Mouse (Mus musculus): ENCODE data around the gene Spock1. TPM values are rescaled to one million over a fixed set of nuclear protein-coding genes. Genes with fewer than 3 reads are reported as not detected.

The Spock1 gene
- polyA plus RNA-seq, 1 experiment, result 0.06 TPM

- DNase-seq, result no peak
- 92% methylated on average over 5 of the region's 5 CpGs for WGBS
- no peak for TF ChIP-seq POLR2A (IDR thresholded peaks at IDR 0.05; ENCODE audit: borderline replicate concordance, extremely low read depth, low read depth, low read length)
- no peak for TF ChIP-seq CTCF (IDR thresholded peaks at IDR 0.05; ENCODE audit: insufficient read depth, low read length)
- Histone ChIP-seq H3K4me3 (replicated peaks; ENCODE audit: extremely low read depth, low read depth, low read length) (no peak overlapping the region), H3K4me1 (ENCODE audit: control insufficient read depth, insufficient read depth, low read length) (no peaks in the 10 kb centered on the region)
Measured at GRCm38 (mm10) chr13:57761122-57761521, 147.0 kb downstream of the Spock1 start.

GRCm38 (mm10) chr13:57760618-57761017 lies 147.5 kb downstream of the Spock1 start:
- no peak overlapping the region for H3K4me3 ChIP-seq (replicated peaks; ENCODE audit: extremely low read depth, low read depth, low read length)
- TF ChIP-seq POLR2A (IDR thresholded peaks at IDR 0.05; ENCODE audit: borderline replicate concordance, extremely low read depth, low read depth, low read length) (no peak), CTCF (IDR thresholded peaks at IDR 0.05; ENCODE audit: insufficient read depth, low read length) (no peak)
- WGBS, result 73% methylated on average over 3 of the region's 3 CpGs
- no peak for DNase-seq
- no peaks in the 10 kb centered on the region for H3K4me1 ChIP-seq (ENCODE audit: control insufficient read depth, insufficient read depth, low read length)

- H3K4me1 ChIP-seq (ENCODE audit: control insufficient read depth, insufficient read depth, low read length), result no peaks in the 10 kb centered on the region
- no peak overlapping the region for H3K4me3 ChIP-seq (replicated peaks; ENCODE audit: extremely low read depth, low read depth, low read length)
- DNase-seq, result no peak
- TF ChIP-seq CTCF (IDR thresholded peaks at IDR 0.05; ENCODE audit: insufficient read depth, low read length), result no peak
- no peak for TF ChIP-seq POLR2A (IDR thresholded peaks at IDR 0.05; ENCODE audit: borderline replicate concordance, extremely low read depth, low read depth, low read length)
- WGBS, result 80% methylated on average over 3 of the region's 3 CpGs
Measured at GRCm38 (mm10) chr13:57756316-57756715, 151.8 kb downstream of the Spock1 start.

DNA sequence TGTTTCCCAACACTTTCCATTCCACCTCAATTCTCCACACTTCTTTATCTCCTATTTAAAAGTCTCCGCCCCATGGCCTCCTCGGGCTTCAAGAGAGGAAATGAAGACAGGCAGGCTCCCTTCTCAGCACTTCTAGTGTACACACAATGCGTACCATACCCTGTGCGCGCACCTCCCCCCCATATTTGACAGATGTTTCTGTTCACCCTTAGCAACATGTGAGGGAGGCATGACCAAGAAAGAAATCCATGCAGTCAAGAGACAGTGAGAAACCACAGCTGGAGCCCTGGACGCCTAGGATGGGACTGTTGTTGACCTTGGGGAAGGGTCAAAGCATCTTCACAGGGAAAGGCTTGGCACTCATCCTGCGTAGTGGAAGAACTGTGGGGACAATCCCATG lies 157.3 kb downstream of the Spock1 start:
- H3K4me3 ChIP-seq (replicated peaks; ENCODE audit: extremely low read depth, low read depth, low read length), result no peak overlapping the region
- DNase-seq, result no peak
- H3K4me1 ChIP-seq (ENCODE audit: control insufficient read depth, insufficient read depth, low read length), result no peaks in the 10 kb centered on the region
- 48% methylated on average over 7 of the region's 7 CpGs for WGBS
- TF ChIP-seq POLR2A (IDR thresholded peaks at IDR 0.05; ENCODE audit: borderline replicate concordance, extremely low read depth, low read depth, low read length) (no peak), CTCF (IDR thresholded peaks at IDR 0.05; ENCODE audit: insufficient read depth, low read length) (no peak)

- WGBS, result 68% methylated on average over 3 of the region's 3 CpGs
Measured at GRCm38 (mm10) chr13:57744667-57745066, 163.5 kb downstream of the Spock1 start.

GRCm38 (mm10) chr13:57741186-57741585 lies 166.9 kb downstream of the Spock1 start:
- H3K4me1 ChIP-seq (ENCODE audit: control insufficient read depth, insufficient read depth, low read length), result no peaks in the 10 kb centered on the region
- WGBS, result 83% methylated on average over 6 of the region's 6 CpGs
- no peak overlapping the region for H3K4me3 ChIP-seq (replicated peaks; ENCODE audit: extremely low read depth, low read depth, low read length)
- TF ChIP-seq POLR2A (IDR thresholded peaks at IDR 0.05; ENCODE audit: borderline replicate concordance, extremely low read depth, low read depth, low read length), result no peak
- TF ChIP-seq CTCF (IDR thresholded peaks at IDR 0.05; ENCODE audit: insufficient read depth, low read length), result no peak
- no peak for DNase-seq

More at GRCm38 (mm10) chr13:57744667-57745066, 163.5 kb downstream of the Spock1 start:
- no peak for TF ChIP-seq CTCF (IDR thresholded peaks at IDR 0.05; ENCODE audit: insufficient read depth, low read length)
- no peak for TF ChIP-seq POLR2A (IDR thresholded peaks at IDR 0.05; ENCODE audit: borderline replicate concordance, extremely low read depth, low read depth, low read length)
- Histone ChIP-seq H3K4me1 (ENCODE audit: control insufficient read depth, insufficient read depth, low read length) (no peaks in the 10 kb centered on the region), H3K4me3 (replicated peaks; ENCODE audit: extremely low read depth, low read depth, low read length) (no peak overlapping the region)
- no peak for DNase-seq

DNA sequence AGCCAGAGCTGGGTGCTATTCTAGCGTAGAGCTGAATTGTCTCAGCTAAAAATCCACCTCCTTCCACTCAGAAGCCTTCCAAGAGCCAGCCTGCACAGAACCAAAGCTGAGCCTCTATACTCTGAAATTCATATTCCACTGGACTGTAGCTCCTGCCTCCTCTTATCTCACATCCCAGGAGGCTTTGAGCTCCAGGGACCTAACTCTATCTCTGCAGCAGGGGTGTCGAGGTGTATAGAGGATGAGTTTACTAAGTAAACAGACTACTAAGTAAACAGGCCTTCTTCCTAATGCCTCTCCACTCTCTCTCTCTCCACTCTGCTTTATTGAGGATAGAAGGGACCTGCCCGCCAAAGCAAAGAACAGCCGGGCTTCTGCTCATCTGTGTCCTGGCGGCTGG lies 167.7 kb downstream of the Spock1 start:
- no peak overlapping the region for H3K4me3 ChIP-seq (replicated peaks; ENCODE audit: extremely low read depth, low read depth, low read length)
- WGBS, result 51% methylated on average over 5 of the region's 5 CpGs
- TF ChIP-seq CTCF (IDR thresholded peaks at IDR 0.05; ENCODE audit: insufficient read depth, low read length) (no peak), POLR2A (IDR thresholded peaks at IDR 0.05; ENCODE audit: borderline replicate concordance, extremely low read depth, low read depth, low read length) (no peak)
- DNase-seq, result no peak
- H3K4me1 ChIP-seq (ENCODE audit: control insufficient read depth, insufficient read depth, low read length), result no peaks in the 10 kb centered on the region

- WGBS, result 77% methylated on average over 7 of the region's 7 CpGs
- no peak for TF ChIP-seq POLR2A (IDR thresholded peaks at IDR 0.05; ENCODE audit: borderline replicate concordance, extremely low read depth, low read depth, low read length)
- TF ChIP-seq CTCF (IDR thresholded peaks at IDR 0.05; ENCODE audit: insufficient read depth, low read length), result no peak
- Histone ChIP-seq H3K4me3 (replicated peaks; ENCODE audit: extremely low read depth, low read depth, low read length) (no peak overlapping the region), H3K4me1 (ENCODE audit: control insufficient read depth, insufficient read depth, low read length) (no peaks in the 10 kb centered on the region)
- no peak for DNase-seq
Measured at GRCm38 (mm10) chr13:57736060-57736459, 172.1 kb downstream of the Spock1 start.

- no peak for DNase-seq
- no peak for TF ChIP-seq CTCF (IDR thresholded peaks at IDR 0.05; ENCODE audit: insufficient read depth, low read length)
- TF ChIP-seq POLR2A (IDR thresholded peaks at IDR 0.05; ENCODE audit: borderline replicate concordance, extremely low read depth, low read depth, low read length), result no peak
- 87% methylated on average over 4 of the region's 4 CpGs for WGBS
- H3K4me3 ChIP-seq (replicated peaks; ENCODE audit: extremely low read depth, low read depth, low read length), result no peak overlapping the region
- H3K4me1 ChIP-seq (ENCODE audit: control insufficient read depth, insufficient read depth, low read length), result no peaks in the 10 kb centered on the region
Measured at GRCm38 (mm10) chr13:57734549-57734948, 173.6 kb downstream of the Spock1 start.

GRCm38 (mm10) chr13:57733521-57733920 lies 174.6 kb downstream of the Spock1 start:
- no peaks in the 10 kb centered on the region for H3K4me1 ChIP-seq (ENCODE audit: control insufficient read depth, insufficient read depth, low read length)
- TF ChIP-seq POLR2A (IDR thresholded peaks at IDR 0.05; ENCODE audit: borderline replicate concordance, extremely low read depth, low read depth, low read length) (no peak), CTCF (IDR thresholded peaks at IDR 0.05; ENCODE audit: insufficient read depth, low read length) (no peak)
- H3K4me3 ChIP-seq (replicated peaks; ENCODE audit: extremely low read depth, low read depth, low read length), result no peak overlapping the region
- 70% methylated on average over 1 of the region's 1 CpGs for WGBS
- no peak for DNase-seq

Data from lung, adult 2 months (tissue).